Mouse (Mus musculus): Measurements from ENCODE around the gene Chn1. TPM values are rescaled to one million over a fixed set of nuclear protein-coding genes. Genes with fewer than 3 reads are reported as not detected.

Gene Chn1
- polyA plus RNA-seq, 2 experiments: 0.34 to 0.70 TPM

DNA sequence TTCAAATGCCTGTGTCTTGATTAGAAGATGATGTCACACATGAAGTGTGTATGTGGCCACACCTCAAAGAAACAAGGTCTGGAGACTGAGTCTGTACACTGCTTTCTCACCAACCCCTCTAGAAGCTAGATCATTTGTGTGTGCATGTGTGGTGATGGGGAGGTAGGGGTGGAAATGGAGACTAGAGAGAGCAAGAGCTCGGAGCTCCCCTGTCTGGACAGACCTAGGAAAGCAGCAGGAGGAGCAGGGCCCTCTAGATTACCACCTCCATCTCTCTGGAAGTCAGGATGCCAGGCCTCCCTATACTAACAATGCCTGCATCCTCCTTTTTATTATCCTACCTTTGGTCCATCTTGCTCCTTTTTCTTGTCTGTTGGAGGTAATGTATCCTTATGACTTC lies 27.8 kb downstream of the Chn1 start:
- H3K9ac ChIP-seq (replicated peaks): no peak overlapping the region
- no peak overlapping the region for H3K27ac ChIP-seq
- 59% methylated on average over 1 of the region's 1 CpGs for WGBS (ENCODE audit: insufficient replicate concordance)
- no peaks in the 10 kb centered on the region for H3K27me3 ChIP-seq (ENCODE audit: control insufficient read depth, insufficient read depth, low read length)
- no peak for TF ChIP-seq EP300 (IDR thresholded peaks at IDR 0.05; ENCODE audit: low read depth)
- no peak for TF ChIP-seq CTCF (IDR thresholded peaks at IDR 0.05; ENCODE audit: low read depth)
- ATAC-seq (ENCODE audit: insufficient read depth): no peak
- no peak overlapping the region for H3K4me2 ChIP-seq (ENCODE audit: low read depth)
- H3K9me3 ChIP-seq (ENCODE audit: control insufficient read depth, low read length): no peaks in the 10 kb centered on the region
- no peaks in the 10 kb centered on the region for H3K36me3 ChIP-seq (replicated peaks; ENCODE audit: control insufficient read depth, insufficient read depth, low read depth)
- H3K4me3 ChIP-seq (ENCODE audit: insufficient read depth in 1 of 2, low read depth in 2 of 2, low read length in 2 of 2): no peak overlapping the region
- DNase-seq (ENCODE audit: low read depth in 3 of 3, low spot score in 3 of 3): no peak
- H3K4me1 ChIP-seq (replicated peaks; ENCODE audit: control insufficient read depth in 2 of 2, insufficient read depth in 2 of 2, low read length in 1 of 2): no peaks in the 10 kb centered on the region

- ATAC-seq (ENCODE audit: insufficient read depth) (no peak), DNase-seq (ENCODE audit: low read depth in 3 of 3, low spot score in 3 of 3) (no peak)
- 36% methylated on average over 1 of the region's 1 CpGs for WGBS (ENCODE audit: insufficient replicate concordance)
- no peaks in the 10 kb centered on the region for H3K27me3 ChIP-seq (ENCODE audit: control insufficient read depth, insufficient read depth, low read length)
- H3K36me3 ChIP-seq (replicated peaks; ENCODE audit: control insufficient read depth, insufficient read depth, low read depth): no peaks in the 10 kb centered on the region
- H3K4me3 ChIP-seq (ENCODE audit: insufficient read depth in 1 of 2, low read depth in 2 of 2, low read length in 2 of 2): no peak overlapping the region
- no peak overlapping the region for H3K9ac ChIP-seq (replicated peaks)
- no peak overlapping the region for H3K4me2 ChIP-seq (ENCODE audit: low read depth)
- no peak for TF ChIP-seq EP300 (IDR thresholded peaks at IDR 0.05; ENCODE audit: low read depth)
- no peak for TF ChIP-seq CTCF (IDR thresholded peaks at IDR 0.05; ENCODE audit: low read depth)
- H3K9me3 ChIP-seq (ENCODE audit: control insufficient read depth, low read length): no peaks in the 10 kb centered on the region
- no peak overlapping the region for H3K27ac ChIP-seq
- no peaks in the 10 kb centered on the region for H3K4me1 ChIP-seq (replicated peaks; ENCODE audit: control insufficient read depth in 2 of 2, insufficient read depth in 2 of 2, low read length in 1 of 2)
Measured at GRCm38 (mm10) chr2:73746375-73746770, 28.8 kb downstream of the Chn1 start.

DNA sequence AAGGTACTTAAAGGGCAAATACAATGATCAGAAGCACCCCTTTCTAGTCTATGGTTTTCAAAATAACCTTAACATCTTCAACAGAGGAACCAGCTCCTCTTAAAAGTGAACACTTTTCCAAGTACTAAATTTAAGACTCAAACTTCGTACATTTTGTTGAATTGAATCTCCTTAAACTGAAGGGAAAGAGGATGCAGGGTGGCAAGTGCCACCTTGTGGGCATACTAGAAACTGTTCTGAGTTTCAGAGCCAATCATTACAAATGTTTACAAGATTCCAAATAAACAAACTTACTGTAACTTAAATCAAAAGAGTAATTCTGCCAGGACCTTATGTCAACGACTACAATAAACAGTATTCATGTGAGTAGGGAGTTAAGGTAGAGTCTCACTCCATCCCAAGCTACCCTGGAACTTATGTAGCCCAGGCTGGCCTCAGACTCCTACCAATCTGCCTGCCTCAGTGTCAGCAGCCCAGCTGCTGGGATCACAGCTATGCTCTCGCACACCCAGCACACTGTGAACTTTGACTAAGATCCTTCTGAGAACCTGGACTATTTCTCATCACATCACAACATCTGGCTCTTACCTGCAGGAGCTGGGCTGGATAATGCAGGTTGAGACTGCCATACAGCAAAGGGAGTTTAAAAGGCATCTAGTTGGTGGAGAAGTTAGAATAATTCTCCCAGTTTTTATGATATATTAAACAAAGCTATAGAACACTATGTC lies 29.3 kb downstream of the Chn1 start:
- Histone ChIP-seq H3K36me3 (replicated peaks; ENCODE audit: control insufficient read depth, insufficient read depth, low read depth) (no peaks in the 10 kb centered on the region), H3K4me1 (replicated peaks; ENCODE audit: control insufficient read depth in 2 of 2, insufficient read depth in 2 of 2, low read length in 1 of 2) (no peaks in the 10 kb centered on the region), H3K9me3 (ENCODE audit: control insufficient read depth, low read length) (no peaks in the 10 kb centered on the region), H3K4me3 (ENCODE audit: insufficient read depth in 1 of 2, low read depth in 2 of 2, low read length in 2 of 2) (no peak overlapping the region), H3K27me3 (ENCODE audit: control insufficient read depth, insufficient read depth, low read length) (no peaks in the 10 kb centered on the region), H3K4me2 (ENCODE audit: low read depth) (no peak overlapping the region), H3K9ac (replicated peaks) (no peak overlapping the region), H3K27ac (no peak overlapping the region)
- DNase-seq (ENCODE audit: low read depth in 3 of 3, low spot score in 3 of 3) (no peak), ATAC-seq (ENCODE audit: insufficient read depth) (no peak)
- WGBS (ENCODE audit: insufficient replicate concordance): 40% methylated on average over 3 of the region's 3 CpGs
- TF ChIP-seq EP300 (IDR thresholded peaks at IDR 0.05; ENCODE audit: low read depth): no peak
- TF ChIP-seq CTCF (IDR thresholded peaks at IDR 0.05; ENCODE audit: low read depth): peak; percentile 31; the same call in 1 of the 2 replicates

DNA sequence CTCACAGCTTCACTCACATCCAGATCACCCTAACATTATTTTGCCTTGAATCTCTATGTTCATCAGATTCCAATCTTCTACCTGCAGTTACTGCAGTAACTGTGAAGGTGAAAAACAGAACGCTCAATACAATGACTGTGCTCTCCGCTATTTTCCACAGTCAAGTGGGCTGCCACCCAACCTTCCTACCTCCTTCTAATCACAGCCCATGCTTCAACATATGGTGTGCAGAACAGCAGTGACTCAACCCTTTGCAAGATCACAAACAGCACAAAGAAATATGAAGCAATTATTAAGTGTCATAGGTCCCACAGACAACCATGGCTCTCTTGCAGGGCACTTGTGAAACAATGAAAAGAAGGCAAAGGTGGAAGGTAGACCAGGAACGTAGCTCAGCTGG lies 33.9 kb downstream of the Chn1 start:
- H3K9ac ChIP-seq (replicated peaks): no peak overlapping the region
- H3K4me2 ChIP-seq (ENCODE audit: low read depth): no peak overlapping the region
- no peaks in the 10 kb centered on the region for H3K36me3 ChIP-seq (replicated peaks; ENCODE audit: control insufficient read depth, insufficient read depth, low read depth)
- H3K27me3 ChIP-seq (ENCODE audit: control insufficient read depth, insufficient read depth, low read length): no peaks in the 10 kb centered on the region
- DNase-seq (ENCODE audit: low read depth in 3 of 3, low spot score in 3 of 3): no peak
- H3K27ac ChIP-seq: no peak overlapping the region
- ATAC-seq (ENCODE audit: insufficient read depth): no peak
- no peaks in the 10 kb centered on the region for H3K4me1 ChIP-seq (replicated peaks; ENCODE audit: control insufficient read depth in 2 of 2, insufficient read depth in 2 of 2, low read length in 1 of 2)
- WGBS (ENCODE audit: insufficient replicate concordance): 65% methylated on average over 3 of the region's 3 CpGs
- TF ChIP-seq CTCF (IDR thresholded peaks at IDR 0.05; ENCODE audit: low read depth) (no peak), EP300 (IDR thresholded peaks at IDR 0.05; ENCODE audit: low read depth) (no peak)
- H3K4me3 ChIP-seq (ENCODE audit: insufficient read depth in 1 of 2, low read depth in 2 of 2, low read length in 2 of 2): no peak overlapping the region
- H3K9me3 ChIP-seq (ENCODE audit: control insufficient read depth, low read length): no peaks in the 10 kb centered on the region

DNA sequence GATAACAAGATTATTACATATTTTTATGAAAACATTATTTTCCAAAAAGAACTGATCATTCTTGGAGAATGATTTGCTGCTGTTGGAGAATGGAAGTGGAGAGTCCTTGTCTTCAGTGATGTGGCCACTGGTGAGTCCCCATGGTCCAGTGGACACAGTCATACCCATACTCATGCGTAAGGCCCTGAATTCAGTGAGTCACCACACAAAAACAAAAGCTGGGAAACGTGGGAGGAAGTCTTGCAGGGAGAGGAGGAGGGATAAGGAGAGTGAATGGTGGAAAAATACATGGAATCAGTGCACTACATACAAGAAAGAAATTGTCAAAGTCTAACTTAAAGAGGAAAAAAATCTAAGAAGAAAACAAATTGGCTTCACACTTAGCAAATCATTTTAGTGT lies 47.3 kb downstream of the Chn1 start:
- ATAC-seq (ENCODE audit: insufficient read depth) (no peak), DNase-seq (ENCODE audit: low read depth in 3 of 3, low spot score in 3 of 3) (no peak)
- WGBS (ENCODE audit: insufficient replicate concordance): 27% methylated on average over 2 of the region's 2 CpGs
- Histone ChIP-seq H3K4me2 (ENCODE audit: low read depth) (no peak overlapping the region), H3K4me3 (ENCODE audit: insufficient read depth in 1 of 2, low read depth in 2 of 2, low read length in 2 of 2) (no peak overlapping the region), H3K27me3 (ENCODE audit: control insufficient read depth, insufficient read depth, low read length) (no peaks in the 10 kb centered on the region), H3K9ac (replicated peaks) (no peak overlapping the region), H3K36me3 (replicated peaks; ENCODE audit: control insufficient read depth, insufficient read depth, low read depth) (no peaks in the 10 kb centered on the region), H3K4me1 (replicated peaks; ENCODE audit: control insufficient read depth in 2 of 2, insufficient read depth in 2 of 2, low read length in 1 of 2) (no peaks in the 10 kb centered on the region), H3K27ac (no peak overlapping the region), H3K9me3 (ENCODE audit: control insufficient read depth, low read length) (no peaks in the 10 kb centered on the region)
- TF ChIP-seq EP300 (IDR thresholded peaks at IDR 0.05; ENCODE audit: low read depth) (no peak), CTCF (IDR thresholded peaks at IDR 0.05; ENCODE audit: low read depth) (no peak)
